Mouse (Mus musculus) myocyte (in vitro differentiated cells): ENCODE measurements at regions not wholly inside any gene's neighbourhood (a gene's known extent, or its start where the extent isn't known, plus 50 kb on each side); places are given as distances from the start of the nearest gene placed in this dataset.

Experiments
- H3K27me3 ChIP-seq: one replicate; pipeline ENCODE4 v1.6.1; 2011; ENCODE audit not compliant: control insufficient read depth, insufficient read depth, insufficient read length
- H3K36me3 ChIP-seq: one replicate; pipeline ENCODE4 v1.6.1; 2011; ENCODE audit not compliant: control insufficient read depth, insufficient read depth
- H3K4me2 ChIP-seq: one replicate; pipeline ENCODE4 v1.6.1; 2011; ENCODE audit warnings: low read depth, control low read depth
- H3K4me3 ChIP-seq: one replicate; pipeline ENCODE4 v1.5.1; 2011; ENCODE audit warnings: mild to moderate bottlenecking, control low read depth, moderate library complexity
- H3K79me2 ChIP-seq: one replicate; pipeline ENCODE4 v1.6.1; 2011; ENCODE audit not compliant: control insufficient read depth, insufficient read depth
- H3ac ChIP-seq: one replicate; pipeline ENCODE4 v1.6.1; 2011; ENCODE audit not compliant: control insufficient read depth, insufficient read length
- CEBPB ChIP-seq: IDR thresholded peaks from 2 replicates; pipeline ENCODE4 v1.6.1; 2011; ENCODE audit warnings: mild to moderate bottlenecking, moderate library complexity; ENCODE audit not compliant: poor library complexity, insufficient read depth, severe bottlenecking
- E2F4 ChIP-seq: IDR thresholded peaks from one replicate; pipeline ENCODE4 v1.6.1; 2011; ENCODE audit warnings: mild to moderate bottlenecking, control low read depth, moderate library complexity; ENCODE audit not compliant: insufficient read depth
- MAX ChIP-seq: IDR thresholded peaks from one replicate; pipeline ENCODE4 v1.6.1; 2011; ENCODE audit warnings: low read depth, mild to moderate bottlenecking, control low read depth
- MYOD1 ChIP-seq, 3 experiments: IDR thresholded peaks; one replicate each; pipeline ENCODE4 v1.6.1; 2011; ENCODE audit warnings: control low read depth in 2 of 3, low read depth in 2 of 3, mild to moderate bottlenecking in 2 of 3, moderate library complexity in 1 of 3; ENCODE audit not compliant: insufficient read length in 2 of 3, control insufficient read depth in 1 of 3
- MYOG ChIP-seq, 3 experiments: IDR thresholded peaks; one replicate each; pipeline ENCODE4 v1.6.1; 2011; ENCODE audit warnings: control low read depth in 2 of 3, low read depth in 2 of 3, mild to moderate bottlenecking in 2 of 3; ENCODE audit not compliant: insufficient read length in 2 of 3, control insufficient read depth in 1 of 3, insufficient read depth in 1 of 3
- POLR2A ChIP-seq: IDR thresholded peaks from one replicate; pipeline ENCODE4 v1.6.1; 2011; ENCODE audit warnings: low read depth, mild to moderate bottlenecking, control low read depth, moderate library complexity; ENCODE audit not compliant: insufficient read length
- POLR2AphosphoS2 ChIP-seq: IDR thresholded peaks from one replicate; pipeline ENCODE4 v1.6.1; 2011; ENCODE audit warnings: low read depth, control low read depth; ENCODE audit not compliant: insufficient read length
- REST ChIP-seq: IDR thresholded peaks from one replicate; pipeline ENCODE4 v1.6.1; 2011; ENCODE audit warnings: mild to moderate bottlenecking, control low read depth, moderate library complexity; ENCODE audit not compliant: insufficient read depth, insufficient read length
- SRF ChIP-seq: IDR thresholded peaks from one replicate; pipeline ENCODE4 v1.6.1; 2011; ENCODE audit warnings: low read depth; ENCODE audit not compliant: control insufficient read depth, insufficient read length
- TCF12 ChIP-seq: IDR thresholded peaks from one replicate; pipeline ENCODE4 v1.6.1; 2011; ENCODE audit warnings: mild to moderate bottlenecking, control low read depth; ENCODE audit not compliant: poor library complexity, insufficient read depth, severe bottlenecking
- TCF3 ChIP-seq: IDR thresholded peaks from one replicate; pipeline ENCODE4 v1.6.1; 2011; ENCODE audit warnings: low read depth, control low read depth; ENCODE audit not compliant: insufficient read length
- USF1 ChIP-seq: IDR thresholded peaks from one replicate; pipeline ENCODE4 v1.6.1; 2011; ENCODE audit warnings: low read depth, mild to moderate bottlenecking, control low read depth, moderate library complexity

- Histone ChIP-seq H3K4me2 (no peak overlapping the region), H3ac (no peak overlapping the region)
Observed at GRCm38 (mm10) chr16:19834128-19834527, 74.1 kb downstream of the B3gnt5 start.

GRCm38 (mm10) chr16:19834750-19835149 lies 74.7 kb downstream of the B3gnt5 start:
- Histone ChIP-seq H3K36me3 (no peaks in the 10 kb centered on the region), H3K27me3 (no peaks in the 10 kb centered on the region), H3K79me2 (no peaks in the 10 kb centered on the region), H3K4me3 (no peak overlapping the region), H3ac (no peak overlapping the region), H3K4me2 (no peak overlapping the region)
- no peak for TF ChIP-seq E2F4
- TF ChIP-seq TCF3 = no peak
- TF ChIP-seq POLR2AphosphoS2 = no peak
- TF ChIP-seq CEBPB = no peak
- TF ChIP-seq POLR2A = no peak

More at GRCm38 (mm10) chr16:19834128-19834527, 74.1 kb downstream of the B3gnt5 start:
- Histone ChIP-seq H3K36me3 (no peaks in the 10 kb centered on the region), H3K27me3 (no peaks in the 10 kb centered on the region), H3K79me2 (no peaks in the 10 kb centered on the region), H3K4me3 (no peak overlapping the region)
- TF ChIP-seq MYOD1 (IDR thresholded peaks at IDR 0.05; ENCODE audit: control insufficient read depth in 1 of 3, insufficient read length in 2 of 3, low read depth in 2 of 3) (no peak), E2F4 (no peak), CEBPB (no peak), POLR2AphosphoS2 (no peak), POLR2A (no peak), MAX (no peak), REST (no peak), USF1 (no peak), MYOG (IDR thresholded peaks at IDR 0.05; ENCODE audit: control insufficient read depth in 1 of 3, insufficient read depth in 1 of 3, insufficient read length in 2 of 3, low read depth in 2 of 3) (no peak), TCF12 (no peak), SRF (no peak), TCF3 (no peak)

GRCm38 (mm10) chr16:19839831-19840230 lies 79.8 kb downstream of the B3gnt5 start:
- Histone ChIP-seq H3K79me2 (no peaks in the 10 kb centered on the region), H3K27me3 (no peaks in the 10 kb centered on the region), H3K4me3 (no peak overlapping the region), H3K36me3 (no peaks in the 10 kb centered on the region), H3K4me2 (no peak overlapping the region), H3ac (no peak overlapping the region)
- TF ChIP-seq TCF12 = no peak
- TF ChIP-seq E2F4 = no peak
- no peak for TF ChIP-seq POLR2AphosphoS2
- TF ChIP-seq USF1 = no peak
- no peak for TF ChIP-seq REST
- TF ChIP-seq MYOD1 (IDR thresholded peaks at IDR 0.05; ENCODE audit: control insufficient read depth in 1 of 3, insufficient read length in 2 of 3, low read depth in 2 of 3) = no peak
- no peak for TF ChIP-seq POLR2A
- no peak for TF ChIP-seq CEBPB
- no peak for TF ChIP-seq MAX
- TF ChIP-seq TCF3 = no peak
- no peak for TF ChIP-seq MYOG (IDR thresholded peaks at IDR 0.05; ENCODE audit: control insufficient read depth in 1 of 3, insufficient read depth in 1 of 3, insufficient read length in 2 of 3, low read depth in 2 of 3)
- TF ChIP-seq SRF = no peak

GRCm38 (mm10) chr16:19842346-19843025 lies 82.5 kb downstream of the B3gnt5 start:
- Histone ChIP-seq H3K36me3 (no peaks in the 10 kb centered on the region), H3K4me2 (no peak overlapping the region), H3K79me2 (no peaks in the 10 kb centered on the region), H3K4me3 (no peak overlapping the region), H3ac (no peak overlapping the region), H3K27me3 (no peaks in the 10 kb centered on the region)
- no peak for TF ChIP-seq POLR2A
- TF ChIP-seq CEBPB = no peak
- TF ChIP-seq E2F4 = no peak
- no peak for TF ChIP-seq TCF12
- no peak for TF ChIP-seq TCF3
- TF ChIP-seq MYOD1 (IDR thresholded peaks at IDR 0.05; ENCODE audit: control insufficient read depth in 1 of 3, insufficient read length in 2 of 3, low read depth in 2 of 3) = no peak
- no peak for TF ChIP-seq MYOG (IDR thresholded peaks at IDR 0.05; ENCODE audit: control insufficient read depth in 1 of 3, insufficient read depth in 1 of 3, insufficient read length in 2 of 3, low read depth in 2 of 3)
- TF ChIP-seq SRF = no peak
- no peak for TF ChIP-seq REST
- no peak for TF ChIP-seq MAX

GRCm38 (mm10) chr16:19843738-19844137 lies 83.7 kb downstream of the B3gnt5 start:
- no peak for TF ChIP-seq POLR2A
- no peak for TF ChIP-seq TCF3
- TF ChIP-seq REST = no peak
- TF ChIP-seq E2F4 = no peak
- no peak for TF ChIP-seq USF1
- no peak for TF ChIP-seq TCF12
- TF ChIP-seq CEBPB = no peak
- TF ChIP-seq SRF = no peak
- TF ChIP-seq MAX = no peak
- TF ChIP-seq POLR2AphosphoS2 = no peak
- no peak for TF ChIP-seq MYOD1 (IDR thresholded peaks at IDR 0.05; ENCODE audit: control insufficient read depth in 1 of 3, insufficient read length in 2 of 3, low read depth in 2 of 3)
- TF ChIP-seq MYOG (IDR thresholded peaks at IDR 0.05; ENCODE audit: control insufficient read depth in 1 of 3, insufficient read depth in 1 of 3, insufficient read length in 2 of 3, low read depth in 2 of 3) = no peak
- H3K27me3 ChIP-seq = peaks cover 2% of the 10 kb centered on the region

More at GRCm38 (mm10) chr16:19843738-19844137, 83.7 kb downstream of the B3gnt5 start:
- Histone ChIP-seq H3K4me2 (no peak overlapping the region), H3ac (no peak overlapping the region), H3K36me3 (no peaks in the 10 kb centered on the region), H3K4me3 (no peak overlapping the region), H3K79me2 (no peaks in the 10 kb centered on the region)
